In genomic region chrX:95711227-95712111, GRCm38 (mm10) we compare ENCODE assay signal across 8 mouse cellular contexts. TPM values are rescaled to one million over a fixed set of nuclear protein-coding genes. Genes with fewer than 3 reads are reported as not detected.
A peak's percentile ranks its signal among the peaks of the same experiment; 100 is the strongest.
DNase-seq lines count a peak whose midpoint lies in the region; ATAC-seq and TF ChIP-seq lines count a peak whose summit lies in the region.

Zc3h12b (plus strand) TSS chrX:95711678.

- ATAC-seq in erythroid progenitor cell, adult 5-6 weeks (replicated peaks; ENCODE audit: low FRiP score, poor library complexity, severe bottlenecking) = peak; percentile 52; the same call in 1 of the 2 replicates
- peak; percentile 88 for ATAC-seq in heart, embryonic 12.5 days (ENCODE audit: insufficient number of reproducible peaks, low FRiP score)
- ATAC-seq in kidney, embryonic 15.5 days (replicated peaks; ENCODE audit: low FRiP score) = peak; percentile 99
- ATAC-seq in limb, embryonic 15.5 days (ENCODE audit: insufficient number of reproducible peaks, low FRiP score, low TSS enrichment, low read depth) = peak; percentile 86
- peak; percentile 98 for ATAC-seq in midbrain, postnatal 0 days (ENCODE audit: low FRiP score)

- H3K27ac ChIP-seq in heart, embryonic 12.5 days (ENCODE audit: poor library complexity, severe bottlenecking) = peak within 1 kb of the TSS; percentile 62
- H3K27ac ChIP-seq in kidney, embryonic 15.5 days = peak within 1 kb of the TSS; percentile 51; the same call in 1 of the 2 replicates
- peak within 1 kb of the TSS; percentile 82 for H3K27ac ChIP-seq in limb, embryonic 15.5 days
- peak within 1 kb of the TSS; percentile 57 for H3K27ac ChIP-seq in midbrain, postnatal 0 days (ENCODE audit: low read depth, low read length)

- peak; percentile 48 to 54 for DNase-seq in B cell, adult 2 months
- DNase-seq in brain, adult 2 months (ENCODE audit: low read depth, low spot score) = peak; percentile 85
- DNase-seq in midbrain, postnatal 0 days (ENCODE audit: low spot score) = peak; percentile 86
- peak; percentile 47 for DNase-seq in splenic B cell, adult 2 months (ENCODE audit: low read depth, low spot score)

- WGBS in heart, embryonic 12.5 days = 22% methylated on average over 46 of the region's 46 CpGs
- WGBS in kidney, embryonic 15.5 days = 26% methylated on average over 44 of the region's 46 CpGs
- 24% methylated on average over 38 of the region's 46 CpGs for WGBS in limb, embryonic 15.5 days
- WGBS in midbrain, postnatal 0 days = 24% methylated on average over 38 of the region's 46 CpGs

- peak within 1 kb of the TSS; percentile 56 for H3K9ac ChIP-seq in heart, embryonic 12.5 days
- H3K9ac ChIP-seq in kidney, embryonic 15.5 days = peak within 1 kb of the TSS; percentile 41; the same call in 1 of the 2 replicates
- H3K9ac ChIP-seq in limb, embryonic 15.5 days = no peak within 1 kb of the TSS
- peak within 1 kb of the TSS; percentile 46 for H3K9ac ChIP-seq in midbrain, postnatal 0 days (replicated peaks; ENCODE audit: low read length, poor library complexity, severe bottlenecking)

- peak; percentile 52 for TF ChIP-seq CTCF in midbrain, postnatal 0 days (IDR thresholded peaks at IDR 0.05)

- no peaks in the 10 kb centered on the region for H3K27me3 ChIP-seq in heart, embryonic 12.5 days (replicated peaks)
- no peaks in the 10 kb centered on the region; the same call in 1 of the 2 replicates for H3K27me3 ChIP-seq in kidney, embryonic 15.5 days
- H3K27me3 ChIP-seq in limb, embryonic 15.5 days = no peaks in the 10 kb centered on the region
- no peaks in the 10 kb centered on the region for H3K27me3 ChIP-seq in midbrain, postnatal 0 days (ENCODE audit: insufficient read depth, low read length)
- H3K27me3 ChIP-seq in splenic B cell, adult 2 months (ENCODE audit: control insufficient read depth, insufficient read depth, low read length, poor library complexity, severe bottlenecking) = no peaks in the 10 kb centered on the region

- H3K4me1 ChIP-seq in heart, embryonic 12.5 days (replicated peaks) = no peaks in the 10 kb centered on the region
- H3K4me1 ChIP-seq in kidney, embryonic 15.5 days = no peaks in the 10 kb centered on the region
- no peaks in the 10 kb centered on the region for H3K4me1 ChIP-seq in limb, embryonic 15.5 days
- H3K4me1 ChIP-seq in midbrain, postnatal 0 days (ENCODE audit: insufficient read depth, low read length) = no peaks in the 10 kb centered on the region

- H3K9me3 ChIP-seq in heart, embryonic 12.5 days (replicated peaks) = no peaks in the 10 kb centered on the region
- H3K9me3 ChIP-seq in kidney, embryonic 15.5 days (replicated peaks) = no peaks in the 10 kb centered on the region
- no peaks in the 10 kb centered on the region for H3K9me3 ChIP-seq in limb, embryonic 15.5 days
- H3K9me3 ChIP-seq in midbrain, postnatal 0 days (ENCODE audit: low read length) = no peaks in the 10 kb centered on the region

- H3K36me3 ChIP-seq in heart, embryonic 12.5 days = no peaks in the 10 kb centered on the region
- H3K36me3 ChIP-seq in kidney, embryonic 15.5 days = no peaks in the 10 kb centered on the region
- no peaks in the 10 kb centered on the region for H3K36me3 ChIP-seq in limb, embryonic 15.5 days
- H3K36me3 ChIP-seq in midbrain, postnatal 0 days (ENCODE audit: insufficient read depth, low read length) = no peaks in the 10 kb centered on the region
- H3K36me3 ChIP-seq in splenic B cell, adult 2 months (ENCODE audit: control insufficient read depth, insufficient read depth, low read length, poor library complexity, severe bottlenecking) = no peaks in the 10 kb centered on the region

- H3K4me3 ChIP-seq in heart, embryonic 12.5 days = peak within 1 kb of the TSS; percentile 59
- H3K4me3 ChIP-seq in kidney, embryonic 15.5 days (replicated peaks) = peak within 1 kb of the TSS; percentile 52
- H3K4me3 ChIP-seq in limb, embryonic 15.5 days = peak within 1 kb of the TSS; percentile 51
- H3K4me3 ChIP-seq in midbrain, postnatal 0 days (ENCODE audit: low read depth, low read length) = peak within 1 kb of the TSS; percentile 48

- H3K4me2 ChIP-seq in heart, embryonic 12.5 days = peak within 1 kb of the TSS; percentile 67
- peak within 1 kb of the TSS; percentile 58 for H3K4me2 ChIP-seq in kidney, embryonic 15.5 days
- peak within 1 kb of the TSS; percentile 48 for H3K4me2 ChIP-seq in limb, embryonic 15.5 days
- H3K4me2 ChIP-seq in midbrain, postnatal 0 days (ENCODE audit: low read depth, low read length, poor library complexity, severe bottlenecking) = peak within 1 kb of the TSS; percentile 52

RNA-seq across cellular contexts. Expression of gene Zc3h12b, which starts in this region (rescaled TPM):
- total RNA-seq in erythroid progenitor cell, adult 5-6 weeks (2015; ENCODE audit: low replicate concordance) = 0.42 and 1.8 TPM in 2 replicates
- total RNA-seq in erythroid progenitor cell, adult 5-6 weeks (2017; ENCODE audit: low replicate concordance) = not detected in 2 replicates
- polyA plus RNA-seq in heart, embryonic 12.5 days (2016; fragmentation: Nextera tagmentation; extraction: Ambion mirVana) = 2.3 and 3.1 TPM in 2 replicates
- 2.3 and 2.9 TPM in 2 replicates for polyA plus RNA-seq in kidney, embryonic 15.5 days (2015; fragmentation: Nextera tagmentation; extraction: Ambion mirVana)
- polyA plus RNA-seq in limb, embryonic 15.5 days (2015; fragmentation: Nextera tagmentation; extraction: Ambion mirVana) = 2.7 and 4.1 TPM in 2 replicates
- 10.4 and 12.7 TPM in 2 replicates for total RNA-seq in midbrain, postnatal 0 days (2014; rRNA removed)
- 4.0 TPM in 2 replicates for polyA plus RNA-seq in midbrain, postnatal 0 days (2015; fragmentation: Nextera tagmentation; extraction: Ambion mirVana)

Comparison
In these comparisons a context has a peak if more than half of its experiments do, and no peak if none do; other contexts are left out.
1. Peak in every context shown above with its lines: DNase-seq, ATAC-seq, H3K4me3 ChIP-seq and H3K27ac ChIP-seq.